Mouse (Mus musculus): ENCODE measurements around the gene Xylb. TPM values are rescaled to one million over a fixed set of nuclear protein-coding genes. Genes with fewer than 3 reads are reported as not detected.
"Not testable (repeated sequence)": the region's sequence is repeated elsewhere in the genome, so short reads cannot be mapped to it uniquely, and the experiment has no call there.

The Xylb gene
- polyA plus RNA-seq, 1 experiment = 0.17 TPM

DNA sequence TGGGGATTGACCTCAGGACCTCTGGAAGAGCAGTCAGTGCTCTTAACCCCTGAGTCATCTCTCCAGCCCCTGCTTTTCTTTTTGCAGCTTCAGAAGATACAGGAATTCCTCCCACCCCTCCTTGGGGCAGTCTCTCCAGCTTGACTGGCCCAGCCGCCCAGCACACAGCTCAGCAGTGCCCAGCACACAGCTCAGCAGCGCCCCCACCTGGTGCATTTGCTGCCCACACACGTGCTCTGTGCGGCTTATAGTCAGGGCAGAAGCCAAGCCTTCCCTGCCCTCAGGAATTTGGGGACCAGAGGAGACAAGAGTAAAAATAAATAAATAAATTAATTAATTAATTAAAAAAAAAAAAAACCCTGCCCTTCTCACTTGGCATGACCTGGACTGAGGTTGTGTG, 5.1 kb upstream of the Xylb start:
- TF ChIP-seq TAL1 (IDR thresholded peaks at IDR 0.05; ENCODE audit: low read length) = no peak
- no peak for TF ChIP-seq GATA1 (IDR thresholded peaks at IDR 0.05; ENCODE audit: low read length)
- H3K9me3 ChIP-seq (ENCODE audit: control insufficient read depth, low read length) = no peaks in the 10 kb centered on the region
- H3K4me3 ChIP-seq (replicated peaks) = no peak overlapping the region
- H3K36me3 ChIP-seq (ENCODE audit: control insufficient read depth) = peaks cover 30% of the 10 kb centered on the region
- H3K27me3 ChIP-seq (ENCODE audit: control insufficient read depth) = no peaks in the 10 kb centered on the region
- H3K4me1 ChIP-seq (ENCODE audit: control insufficient read depth) = peaks cover 2% of the 10 kb centered on the region; the same call in 1 of the 2 replicates

DNA sequence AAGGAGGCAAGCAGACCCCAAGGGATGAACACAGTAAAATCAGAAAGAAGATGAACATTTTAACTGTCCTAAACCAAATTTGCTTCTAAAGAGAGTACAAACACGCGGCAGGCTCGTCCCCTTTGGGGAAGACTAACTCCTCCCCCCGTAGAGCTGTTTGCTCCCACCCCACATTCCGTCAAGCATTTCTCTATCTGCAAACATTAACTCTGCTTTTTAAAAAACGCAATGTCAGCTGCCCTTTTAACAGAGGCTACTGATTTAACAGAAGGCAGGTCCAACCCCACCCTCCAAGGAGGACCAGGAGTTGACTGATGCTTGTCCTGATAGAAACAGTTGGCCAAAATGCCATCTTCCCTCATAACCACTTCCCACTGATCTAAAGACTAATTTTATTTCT, 3.3 kb upstream of the Xylb start:
- Histone ChIP-seq H3K9me3 (ENCODE audit: control insufficient read depth, low read length) (no peaks in the 10 kb centered on the region), H3K27me3 (ENCODE audit: control insufficient read depth) (peaks cover 4% of the 10 kb centered on the region; the same call in 1 of the 2 replicates), H3K4me3 (replicated peaks) (no peak overlapping the region), H3K36me3 (ENCODE audit: control insufficient read depth) (peaks cover 14% of the 10 kb centered on the region), H3K4me1 (ENCODE audit: control insufficient read depth) (peaks cover 16% of the 10 kb centered on the region)
- TF ChIP-seq GATA1 (IDR thresholded peaks at IDR 0.05; ENCODE audit: low read length) = no peak
- TF ChIP-seq TAL1 (IDR thresholded peaks at IDR 0.05; ENCODE audit: low read length) = no peak

DNA sequence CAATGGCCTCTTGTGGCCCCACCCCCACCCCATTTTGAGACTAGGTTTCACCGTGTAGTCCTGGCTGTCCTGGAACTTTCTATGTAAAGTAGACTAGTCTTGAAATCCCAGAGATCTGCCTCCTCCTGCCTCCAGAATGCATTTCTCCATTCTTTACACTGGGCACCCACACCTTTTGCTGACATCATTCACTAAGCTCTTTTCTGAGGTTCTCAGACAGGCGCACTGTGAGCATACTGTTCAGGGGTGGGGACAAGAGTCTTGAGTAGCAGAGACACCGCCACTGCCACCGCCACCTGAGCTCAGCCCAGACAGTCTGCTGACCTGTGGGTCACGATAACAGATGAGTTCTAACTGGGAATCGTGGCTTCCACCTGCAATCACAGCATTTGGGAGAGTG, 1.2 kb upstream of the Xylb start:
- Histone ChIP-seq H3K27me3 (ENCODE audit: control insufficient read depth) (peaks cover 4% of the 10 kb centered on the region; the same call in 1 of the 2 replicates), H3K4me1 (ENCODE audit: control insufficient read depth) (peaks cover 16% of the 10 kb centered on the region), H3K36me3 (ENCODE audit: control insufficient read depth) (peaks cover 11% of the 10 kb centered on the region), H3K4me3 (replicated peaks) (no peak overlapping the region), H3K9me3 (ENCODE audit: control insufficient read depth, low read length) (no peaks in the 10 kb centered on the region)
- TF ChIP-seq TAL1 (IDR thresholded peaks at IDR 0.05; ENCODE audit: low read length) (no peak), GATA1 (IDR thresholded peaks at IDR 0.05; ENCODE audit: low read length) (no peak)

DNA sequence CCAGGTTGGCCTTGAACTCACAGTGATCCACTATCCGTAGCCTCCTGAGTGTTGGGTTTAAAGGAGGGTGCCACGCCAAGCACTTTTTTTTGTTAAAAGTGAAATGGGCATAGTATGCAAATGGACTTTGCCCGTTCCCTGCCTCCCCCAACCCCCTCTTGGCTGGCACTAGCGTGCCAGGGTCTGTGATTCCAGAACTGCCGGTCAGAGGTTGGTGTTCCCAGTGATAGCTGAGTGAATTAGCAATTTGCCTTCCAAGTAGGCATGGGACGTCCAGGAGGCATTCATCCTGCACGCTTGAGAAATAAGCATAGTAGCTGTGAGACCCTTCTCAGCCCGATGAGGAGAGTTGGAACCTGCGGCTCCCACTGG, 863 bp downstream of the Xylb start:
- Histone ChIP-seq H3K4me3 (replicated peaks) (peak overlapping the region; percentile 75), H3K27me3 (ENCODE audit: control insufficient read depth) (peaks cover 4% of the 10 kb centered on the region; the same call in 1 of the 2 replicates), H3K4me1 (ENCODE audit: control insufficient read depth) (peaks cover 14% of the 10 kb centered on the region), H3K9me3 (ENCODE audit: control insufficient read depth, low read length) (no peaks in the 10 kb centered on the region), H3K36me3 (ENCODE audit: control insufficient read depth) (peaks cover 12% of the 10 kb centered on the region)
- TF ChIP-seq GATA1 (IDR thresholded peaks at IDR 0.05; ENCODE audit: low read length) = no peak
- no peak for TF ChIP-seq TAL1 (IDR thresholded peaks at IDR 0.05; ENCODE audit: low read length)

DNA sequence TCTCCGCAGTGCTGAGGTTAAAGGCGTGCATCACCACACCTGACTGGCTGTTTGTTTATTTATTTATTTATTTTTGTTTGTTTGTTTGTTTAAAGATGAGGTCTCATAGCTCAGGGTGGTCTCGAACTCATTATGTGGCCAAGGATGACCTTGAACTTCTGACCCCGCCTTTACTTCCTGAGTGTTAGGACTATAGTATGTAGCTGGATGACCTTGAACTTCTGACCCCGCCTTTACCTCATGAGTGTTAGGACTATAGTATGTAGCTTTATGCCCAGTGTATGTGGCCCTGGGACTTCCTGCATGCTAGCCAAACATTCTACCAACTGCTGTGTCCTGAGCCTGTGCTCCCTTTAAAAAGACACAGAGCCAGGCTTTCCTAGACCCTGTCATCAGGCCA, 4.2 kb downstream of the Xylb start:
- H3K4me1 ChIP-seq (ENCODE audit: control insufficient read depth) = peaks cover 14% of the 10 kb centered on the region
- H3K9me3 ChIP-seq (ENCODE audit: control insufficient read depth, low read length) = no peaks in the 10 kb centered on the region
- H3K4me3 ChIP-seq (replicated peaks) = no peak overlapping the region
- H3K36me3 ChIP-seq (ENCODE audit: control insufficient read depth) = peaks cover 12% of the 10 kb centered on the region
- TF ChIP-seq GATA1 (IDR thresholded peaks at IDR 0.05; ENCODE audit: low read length) (no peak), TAL1 (IDR thresholded peaks at IDR 0.05; ENCODE audit: low read length) (no peak)
- H3K27me3 ChIP-seq (ENCODE audit: control insufficient read depth) = peaks cover 4% of the 10 kb centered on the region; the same call in 1 of the 2 replicates

DNA sequence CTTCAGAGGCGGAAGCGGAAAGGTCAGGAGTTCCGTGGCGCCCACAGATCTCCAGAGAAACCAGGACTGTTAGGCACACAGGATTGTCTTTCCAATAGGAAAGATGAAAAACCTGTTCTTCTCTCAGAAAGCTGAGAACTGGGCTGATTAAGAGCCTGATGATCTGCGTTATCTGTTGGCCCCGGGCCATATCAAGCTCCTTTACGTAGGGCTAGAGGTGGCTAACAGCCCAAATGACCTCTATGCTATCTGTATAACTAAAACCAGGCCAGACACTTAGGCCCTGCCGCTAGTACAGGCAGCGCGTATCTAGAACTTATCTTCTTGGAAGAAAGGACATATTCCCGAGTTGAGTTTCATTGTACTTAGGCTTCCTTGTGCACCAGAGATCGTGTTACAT, 6.0 kb downstream of the Xylb start:
- no peak for TF ChIP-seq GATA1 (IDR thresholded peaks at IDR 0.05; ENCODE audit: low read length)
- TF ChIP-seq TAL1 (IDR thresholded peaks at IDR 0.05; ENCODE audit: low read length) = no peak
- Histone ChIP-seq H3K4me3 (replicated peaks) (no peak overlapping the region), H3K4me1 (ENCODE audit: control insufficient read depth) (peaks cover 2% of the 10 kb centered on the region), H3K27me3 (ENCODE audit: control insufficient read depth) (peaks cover 2% of the 10 kb centered on the region; the same call in 1 of the 2 replicates), H3K9me3 (ENCODE audit: control insufficient read depth, low read length) (no peaks in the 10 kb centered on the region), H3K36me3 (ENCODE audit: control insufficient read depth) (peaks cover 19% of the 10 kb centered on the region)

DNA sequence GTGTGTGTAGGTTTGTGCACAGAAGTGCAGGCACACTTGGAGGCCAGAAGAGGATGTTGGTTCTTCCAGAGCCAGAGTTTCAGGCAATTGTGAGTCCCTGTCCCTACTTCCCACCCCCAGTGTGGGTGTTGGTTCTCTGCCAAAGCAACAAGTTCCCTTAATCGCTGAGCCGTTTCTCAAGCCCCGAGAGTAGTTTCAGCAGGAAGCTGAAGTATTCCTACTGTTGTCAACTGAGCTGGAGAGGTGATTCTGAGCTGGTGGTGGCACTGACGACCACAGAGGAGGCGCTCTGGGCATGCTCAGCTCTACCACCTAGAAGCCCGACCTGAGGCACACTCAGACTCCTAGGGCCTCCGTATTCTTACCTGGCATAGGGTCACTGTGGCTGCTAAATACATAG, 8.1 kb downstream of the Xylb start, which contains the start of gene Slc22a14:
TSS of gene Slc22a14 (minus strand) at position 270 of the 400 bp plus-strand sequence.
- TF ChIP-seq GATA1 (IDR thresholded peaks at IDR 0.05; ENCODE audit: low read length) (no peak), TAL1 (IDR thresholded peaks at IDR 0.05; ENCODE audit: low read length) (no peak)
- Histone ChIP-seq H3K27me3 (ENCODE audit: control insufficient read depth) (no peaks in the 10 kb centered on the region), H3K9me3 (ENCODE audit: control insufficient read depth, low read length) (no peaks in the 10 kb centered on the region), H3K36me3 (ENCODE audit: control insufficient read depth) (peaks cover 21% of the 10 kb centered on the region), H3K4me3 (replicated peaks) (no peak within 1 kb of the TSS), H3K4me1 (ENCODE audit: control insufficient read depth) (no peaks in the 10 kb centered on the region)

DNA sequence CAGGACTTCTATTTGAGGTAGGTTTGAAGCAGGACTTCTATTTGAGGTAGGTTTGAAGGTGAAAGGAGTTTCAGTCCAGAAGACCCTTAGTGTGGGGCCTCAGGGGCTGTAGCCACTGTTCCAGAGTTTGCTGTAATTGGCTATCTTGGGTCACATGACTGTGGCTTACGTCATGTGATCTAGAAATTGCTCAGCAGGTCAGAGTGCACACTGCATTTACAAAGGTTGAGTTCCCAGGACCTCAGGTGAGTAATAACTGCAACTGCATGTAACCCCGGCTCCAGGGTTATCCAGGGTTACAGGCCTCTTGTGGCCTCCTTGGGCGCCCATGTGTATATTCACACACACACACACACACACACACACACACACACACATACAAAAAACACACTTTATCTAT, 11.2 kb downstream of the Xylb start:
- H3K4me1 ChIP-seq (ENCODE audit: control insufficient read depth) = no peaks in the 10 kb centered on the region
- no peaks in the 10 kb centered on the region for H3K27me3 ChIP-seq (ENCODE audit: control insufficient read depth)
- TF ChIP-seq GATA1 (IDR thresholded peaks at IDR 0.05; ENCODE audit: low read length) = no peak
- TF ChIP-seq TAL1 (IDR thresholded peaks at IDR 0.05; ENCODE audit: low read length) = no peak
- H3K36me3 ChIP-seq (ENCODE audit: control insufficient read depth) = peaks cover 13% of the 10 kb centered on the region
- no peaks in the 10 kb centered on the region for H3K9me3 ChIP-seq (ENCODE audit: control insufficient read depth, low read length)
- no peak overlapping the region for H3K4me3 ChIP-seq (replicated peaks)

DNA sequence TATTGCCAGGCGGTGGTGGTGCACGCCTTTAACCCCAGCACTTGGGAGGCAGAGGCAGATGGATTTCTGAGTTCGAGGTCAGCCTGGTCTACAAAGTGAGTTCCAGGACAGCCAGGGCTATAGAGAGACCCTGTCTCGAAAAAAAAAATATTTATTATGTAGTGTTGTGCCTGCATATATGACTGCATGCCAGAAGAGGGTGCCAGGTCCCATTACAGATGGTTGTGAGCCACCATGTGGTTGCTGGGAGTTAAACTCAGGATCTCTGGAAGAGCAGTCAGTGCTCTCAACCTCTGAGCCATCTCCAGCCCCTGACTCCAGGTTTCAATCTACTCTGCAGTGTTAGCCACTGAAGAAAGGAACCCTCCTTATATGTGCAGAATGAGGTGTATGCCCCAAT, 13.6 kb downstream of the Xylb start:
- not testable (repeated sequence) for H3K4me1 ChIP-seq (ENCODE audit: control insufficient read depth); H3K9me3 ChIP-seq (ENCODE audit: control insufficient read depth, low read length); H3K4me3 ChIP-seq (replicated peaks); H3K27me3 ChIP-seq (ENCODE audit: control insufficient read depth)
- H3K36me3 ChIP-seq (ENCODE audit: control insufficient read depth) = peaks cover 13% of the 10 kb centered on the region

DNA sequence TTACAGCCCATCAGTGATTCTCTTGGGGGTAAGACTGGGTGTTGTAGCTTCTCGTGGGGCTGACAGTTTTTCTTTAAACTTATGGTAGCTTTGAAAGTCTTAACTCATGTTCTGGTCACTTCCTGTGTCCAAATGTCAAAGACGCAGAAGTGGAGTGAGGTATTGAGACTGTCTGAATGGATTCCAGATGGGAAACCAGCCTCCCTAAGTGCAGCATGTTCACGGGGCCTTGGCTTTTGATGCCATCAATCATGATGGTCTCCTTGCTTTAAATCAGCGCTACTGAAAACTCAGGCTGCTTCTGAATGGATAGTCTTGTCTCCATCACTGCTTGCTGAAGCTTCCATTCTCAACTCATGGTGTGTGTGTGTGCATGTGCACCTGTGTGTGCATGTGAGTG, 14.1 kb downstream of the Xylb start:
- Histone ChIP-seq H3K27me3 (ENCODE audit: control insufficient read depth) (no peaks in the 10 kb centered on the region), H3K36me3 (ENCODE audit: control insufficient read depth) (peaks cover 13% of the 10 kb centered on the region), H3K4me1 (ENCODE audit: control insufficient read depth) (no peaks in the 10 kb centered on the region), H3K9me3 (ENCODE audit: control insufficient read depth, low read length) (no peaks in the 10 kb centered on the region), H3K4me3 (replicated peaks) (no peak overlapping the region)
- TF ChIP-seq TAL1 (IDR thresholded peaks at IDR 0.05; ENCODE audit: low read length) = no peak
- no peak for TF ChIP-seq GATA1 (IDR thresholded peaks at IDR 0.05; ENCODE audit: low read length)
